Mouse (Mus musculus): ENCODE data around the gene Cdk2ap2.

Gene Cdk2ap2

DNA sequence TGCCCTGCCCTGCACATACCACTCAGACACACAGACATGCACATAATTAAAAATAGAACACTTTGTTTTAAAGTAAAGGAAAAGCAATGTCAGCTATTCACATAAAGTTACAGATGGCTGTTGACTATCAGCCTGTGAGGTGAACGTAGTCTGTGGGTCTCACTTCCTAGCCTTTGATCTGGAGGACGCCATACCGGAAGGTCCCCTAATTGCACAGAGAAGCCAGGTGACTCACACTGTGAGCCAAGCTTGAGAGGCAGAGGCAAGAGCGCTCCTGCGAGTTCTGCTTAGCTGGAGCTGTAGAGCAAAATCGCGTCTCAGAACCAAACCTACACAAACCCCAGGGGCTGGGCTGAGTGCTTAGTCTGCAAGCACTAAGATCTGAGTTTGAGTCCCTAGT is 3.2 kb upstream of the Cdk2ap2 start:
- DNase-seq (ENCODE audit: low read depth in 1 of 2, low spot score in 2 of 2), result no peak

DNA sequence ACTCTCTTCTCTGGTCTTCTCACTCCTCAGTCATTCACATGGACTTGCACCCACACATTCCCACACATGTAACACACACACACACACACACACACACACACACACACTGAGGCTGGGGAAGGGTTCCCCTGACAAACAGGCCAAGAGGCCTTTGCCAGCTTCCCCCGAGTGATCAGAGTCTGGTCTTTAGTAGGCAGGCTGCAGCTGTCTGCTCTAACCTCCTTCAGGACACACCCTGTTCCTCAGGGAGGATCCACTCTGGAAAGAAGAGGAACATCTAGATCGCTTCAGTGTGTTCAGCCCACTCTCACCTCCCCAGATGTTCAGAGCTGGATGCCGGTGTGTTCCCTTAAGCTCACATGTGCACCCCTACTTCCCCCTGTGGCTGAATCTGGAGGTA is 2.6 kb upstream of the Cdk2ap2 start:
- no peak for DNase-seq (ENCODE audit: low read depth in 1 of 2, low spot score in 2 of 2)

DNA sequence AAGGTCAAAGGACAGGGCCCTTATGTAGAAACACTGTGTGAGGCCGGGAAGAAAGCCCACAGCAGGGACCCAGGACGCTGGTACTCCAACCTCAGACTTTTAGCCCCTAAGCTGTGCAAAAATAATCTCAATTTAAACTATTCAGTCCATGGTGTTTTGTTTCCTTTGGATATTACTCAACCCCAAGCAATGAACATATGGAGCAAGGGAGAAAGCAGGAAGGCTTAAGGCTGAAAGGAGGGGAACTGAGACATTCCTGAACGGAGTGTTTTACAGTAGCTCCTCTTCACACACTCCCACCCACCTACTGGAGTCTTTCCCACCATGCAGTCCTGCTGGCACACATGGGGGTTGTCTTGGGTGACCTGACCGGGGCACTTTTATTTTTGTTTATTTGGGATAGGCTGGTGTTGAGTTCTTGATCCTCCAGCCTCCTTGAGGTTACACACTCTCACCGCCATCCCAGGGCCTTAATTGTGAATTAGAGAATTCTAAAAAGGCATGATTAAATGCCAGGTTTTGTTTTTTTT is 2.1 kb upstream of the Cdk2ap2 start:
- no peak for DNase-seq (ENCODE audit: low read depth in 1 of 2, low spot score in 2 of 2)

DNA sequence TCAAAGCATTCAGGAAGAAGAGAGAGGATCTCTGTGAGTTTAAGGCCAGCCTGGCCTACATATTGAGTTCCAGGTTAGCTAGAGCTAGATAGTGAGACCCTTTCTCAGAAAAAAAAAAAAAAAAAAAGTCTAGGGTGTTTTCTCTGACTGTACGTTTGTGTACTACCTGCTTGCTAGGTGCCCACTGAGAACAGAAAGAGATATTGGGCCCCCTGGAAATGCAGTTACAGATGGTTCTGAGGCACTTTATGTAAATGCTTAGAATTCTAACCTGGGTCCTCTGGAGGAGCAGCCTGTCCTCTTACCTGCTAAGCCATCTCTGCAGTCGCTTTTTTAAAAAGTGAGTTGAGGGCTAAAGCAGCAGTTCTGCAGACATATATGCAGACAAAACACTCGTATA is 1.2 kb upstream of the Cdk2ap2 start:
- no peak for DNase-seq (ENCODE audit: low read depth in 1 of 2, low spot score in 2 of 2)

DNA sequence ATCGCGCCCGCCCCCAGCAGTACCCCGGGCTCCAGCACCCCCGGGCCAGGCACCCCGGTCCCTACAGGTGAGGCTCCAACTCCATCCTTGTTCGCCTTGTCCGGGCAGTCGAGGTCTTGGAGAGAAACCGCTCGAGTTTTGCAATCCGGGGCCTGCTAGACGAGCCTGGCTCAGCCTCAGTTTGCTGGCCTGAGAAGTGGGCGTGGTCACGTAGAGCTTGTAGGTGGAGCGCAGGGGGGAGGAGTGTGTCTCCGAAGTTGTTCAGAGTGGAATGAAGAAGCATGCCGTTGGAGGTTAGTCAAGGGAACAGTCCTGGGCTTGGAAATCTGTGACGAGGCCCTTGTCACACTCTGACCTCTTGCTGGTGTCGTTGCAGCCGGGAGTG is 451 bp downstream of the Cdk2ap2 start:
- peak in 1 of 2 experiments; percentile 78 for DNase-seq (ENCODE audit: low read depth in 1 of 2, low spot score in 2 of 2)

DNA sequence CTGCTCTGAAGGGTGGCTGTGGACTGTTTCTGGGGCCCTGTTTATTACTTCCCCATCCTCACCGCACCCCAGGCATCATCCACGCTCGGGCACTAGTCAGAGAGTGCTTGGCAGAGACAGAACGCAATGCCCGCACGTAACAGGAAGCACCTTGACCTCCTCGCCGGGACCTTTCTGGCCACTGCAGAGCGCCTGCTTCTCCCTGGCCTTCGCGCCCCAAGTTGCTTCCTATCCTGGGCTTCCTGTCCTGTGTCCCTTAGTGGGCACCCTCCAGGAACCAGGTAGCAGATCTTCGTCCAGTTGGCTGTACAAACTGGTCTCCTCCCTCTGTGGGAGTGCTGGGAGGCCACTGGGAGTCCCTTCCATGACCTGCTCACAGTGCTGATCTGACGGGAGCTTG is 1.4 kb downstream of the Cdk2ap2 start:
- peak in 1 of 2 experiments; percentile 25 for DNase-seq (ENCODE audit: low read depth in 1 of 2, low spot score in 2 of 2)

DNA sequence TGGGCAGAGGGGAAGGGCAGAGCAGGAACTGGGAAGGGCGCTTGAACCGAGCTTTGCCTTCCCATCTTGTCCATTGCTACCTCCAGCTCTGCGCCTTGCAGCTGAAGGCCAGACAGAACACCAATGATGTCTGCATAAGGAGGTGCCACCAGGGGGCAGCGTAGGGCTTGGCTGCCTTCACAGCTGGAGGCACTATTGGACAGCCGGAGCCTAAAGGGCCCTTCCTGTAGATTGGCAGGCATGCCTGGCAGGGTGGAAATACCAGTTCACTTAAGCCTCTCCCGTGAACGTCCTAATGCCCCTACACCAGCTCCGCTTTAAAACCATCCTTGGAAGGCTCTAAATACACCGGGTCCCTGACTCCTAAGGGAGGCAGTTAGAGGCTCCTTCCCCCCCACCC is 2.1 kb downstream of the Cdk2ap2 start:
- peak; percentile 79 to 88 for DNase-seq (ENCODE audit: low read depth in 1 of 2, low spot score in 2 of 2)

DNA sequence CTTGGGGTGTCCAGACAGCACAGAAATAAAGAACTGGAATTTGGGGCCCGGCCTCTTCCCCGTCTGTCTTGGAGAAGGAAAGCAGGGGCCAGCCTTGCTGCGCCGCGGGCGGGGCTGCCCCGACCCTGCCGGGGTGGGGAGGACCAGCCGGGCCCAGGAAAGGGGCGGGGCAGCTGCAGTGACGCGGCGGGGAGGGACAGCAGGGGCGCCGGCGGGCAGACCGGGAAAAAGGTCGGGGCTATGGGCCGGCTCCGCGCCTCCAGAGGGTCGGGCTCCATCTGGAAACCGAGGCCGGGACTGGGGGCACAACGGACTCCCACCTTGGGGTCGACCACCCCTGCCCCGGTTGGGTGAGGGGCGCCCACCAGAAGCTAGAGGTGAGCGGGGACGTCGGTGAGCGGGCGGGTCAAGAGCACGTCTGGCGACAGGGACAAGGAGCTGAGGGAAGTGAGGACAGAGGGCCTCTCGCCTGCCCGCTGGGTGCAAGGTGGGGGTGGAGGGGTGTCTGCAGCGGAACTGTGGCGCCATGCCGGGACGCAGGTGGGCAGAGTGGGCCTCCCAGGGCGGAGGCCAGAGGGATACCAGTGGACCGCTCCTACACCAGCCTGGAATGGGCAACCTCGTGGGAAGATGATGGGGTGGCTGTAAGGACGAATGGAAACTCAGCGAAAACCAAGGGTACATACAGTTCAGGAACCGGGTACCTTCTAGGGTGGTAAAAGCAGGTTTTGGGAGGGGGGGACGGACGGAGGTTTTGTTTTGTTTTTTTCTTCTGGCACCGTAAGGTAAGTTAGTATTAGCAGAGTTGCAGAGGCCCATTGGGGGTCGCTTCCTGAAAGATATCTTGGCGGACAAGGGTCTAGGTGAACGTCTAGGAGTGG is 3.1 kb downstream of the Cdk2ap2 start, which contains the start of gene Pitpnm1:
Gene Pitpnm1 (plus strand): TSS at position 162 of the 881 bp plus-strand sequence.
- DNase-seq (ENCODE audit: low read depth in 1 of 2, low spot score in 2 of 2), result peak in 1 of 2 experiments; percentile 61

DNA sequence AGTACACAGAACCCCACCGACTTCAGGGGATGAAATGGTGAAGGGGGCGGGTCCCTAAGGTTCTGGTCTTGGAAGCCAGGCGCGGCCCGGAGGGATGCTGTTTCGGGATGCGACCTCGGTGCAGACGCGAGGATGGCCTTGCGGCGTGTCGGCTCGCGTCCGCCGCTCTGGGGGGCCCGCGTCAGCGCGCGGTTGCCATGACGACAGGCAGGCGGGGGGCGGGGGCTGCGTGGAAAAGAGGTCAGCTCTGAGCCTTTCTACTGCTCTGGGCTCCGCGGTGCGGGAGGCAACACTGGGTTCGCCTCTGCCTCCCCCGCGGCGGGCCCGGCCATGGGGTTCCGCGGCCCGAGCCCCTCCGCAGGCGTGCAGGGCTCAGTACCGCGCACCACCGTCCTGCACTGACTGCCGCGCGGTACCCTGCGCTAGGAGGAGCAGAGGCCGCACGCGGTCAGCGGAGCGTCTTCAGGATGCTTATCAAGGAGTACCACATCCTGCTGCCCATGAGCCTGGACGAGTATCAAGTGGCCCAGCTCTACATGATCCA is 3.8 kb downstream of the Cdk2ap2 start:
- DNase-seq (ENCODE audit: low read depth in 1 of 2, low spot score in 2 of 2), result no peak

DNA sequence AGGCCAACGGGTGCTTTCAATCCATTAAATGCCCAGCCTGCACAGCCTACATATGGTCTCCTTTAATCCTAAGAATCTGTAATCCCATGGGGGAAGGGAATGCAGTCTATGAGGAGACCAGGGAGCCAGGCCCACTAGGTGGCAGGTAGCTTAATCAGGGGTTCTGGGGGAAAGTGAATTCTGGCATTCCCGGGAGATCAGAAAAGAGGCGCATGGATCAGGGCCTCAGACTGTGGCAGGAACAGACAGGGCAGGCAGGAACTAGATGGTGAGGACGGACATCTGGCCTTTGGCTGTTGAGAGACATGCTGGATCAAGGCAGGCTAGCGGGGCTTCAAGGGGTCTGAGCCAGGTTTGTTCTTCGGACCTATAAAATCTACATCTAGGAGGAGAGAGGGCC is 4.5 kb downstream of the Cdk2ap2 start:
- no peak for DNase-seq (ENCODE audit: low read depth in 1 of 2, low spot score in 2 of 2)

DNA sequence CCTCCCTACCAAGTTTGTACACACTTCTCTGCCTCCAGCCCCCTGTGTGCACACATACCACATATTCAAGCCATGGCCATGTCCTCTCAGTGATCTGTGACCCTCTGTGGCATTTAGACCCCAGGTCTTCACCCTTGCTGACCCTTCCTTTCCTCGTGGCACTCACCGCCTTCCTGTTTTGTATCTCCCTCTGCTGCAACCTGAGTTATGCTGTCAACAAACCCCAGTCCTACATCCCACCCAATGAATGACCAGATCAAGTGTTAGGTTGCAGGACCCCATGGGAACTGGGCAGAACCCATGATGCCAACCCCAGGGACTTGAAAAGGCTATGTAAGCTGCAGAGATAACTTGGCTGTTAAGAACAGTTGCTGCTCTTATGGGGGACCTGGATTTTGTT is 5.1 kb downstream of the Cdk2ap2 start:
- no peak for DNase-seq (ENCODE audit: low read depth in 1 of 2, low spot score in 2 of 2)

DNA sequence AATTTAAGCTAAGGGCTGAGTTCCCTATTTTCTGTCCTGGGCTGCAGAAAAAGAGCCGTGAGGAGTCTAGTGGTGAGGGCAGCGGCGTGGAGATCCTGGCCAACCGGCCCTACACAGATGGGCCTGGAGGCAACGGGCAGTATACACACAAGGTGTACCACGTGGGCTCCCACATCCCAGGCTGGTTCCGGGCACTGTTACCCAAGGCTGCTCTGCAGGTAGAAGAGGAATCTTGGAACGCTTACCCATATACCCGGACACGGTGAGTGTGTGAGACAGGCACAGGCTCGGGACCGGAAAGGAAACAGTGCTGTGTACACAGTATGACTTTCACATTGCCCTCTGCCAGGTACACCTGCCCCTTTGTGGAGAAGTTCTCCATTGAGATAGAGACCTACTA is 5.6 kb downstream of the Cdk2ap2 start:
- DNase-seq (ENCODE audit: low read depth in 1 of 2, low spot score in 2 of 2), result no peak

DNA sequence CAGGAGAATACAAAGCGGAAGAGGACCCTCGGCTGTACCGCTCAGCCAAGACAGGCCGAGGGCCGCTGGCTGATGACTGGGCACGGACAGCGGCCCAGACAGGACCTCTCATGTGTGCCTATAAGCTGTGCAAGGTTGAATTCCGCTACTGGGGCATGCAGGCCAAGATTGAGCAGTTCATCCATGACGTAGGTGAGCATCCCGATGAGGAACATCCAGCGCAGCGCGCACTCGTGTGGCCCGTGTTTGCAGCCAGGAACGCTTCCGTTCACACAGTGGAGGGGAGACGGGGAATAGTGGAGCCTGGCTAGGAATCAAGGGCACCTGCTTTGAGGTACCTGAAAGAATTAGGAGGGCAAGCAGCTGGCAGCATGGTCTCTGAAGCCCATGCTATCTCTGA is 6.3 kb downstream of the Cdk2ap2 start:
- no peak for DNase-seq (ENCODE audit: low read depth in 1 of 2, low spot score in 2 of 2)

DNA sequence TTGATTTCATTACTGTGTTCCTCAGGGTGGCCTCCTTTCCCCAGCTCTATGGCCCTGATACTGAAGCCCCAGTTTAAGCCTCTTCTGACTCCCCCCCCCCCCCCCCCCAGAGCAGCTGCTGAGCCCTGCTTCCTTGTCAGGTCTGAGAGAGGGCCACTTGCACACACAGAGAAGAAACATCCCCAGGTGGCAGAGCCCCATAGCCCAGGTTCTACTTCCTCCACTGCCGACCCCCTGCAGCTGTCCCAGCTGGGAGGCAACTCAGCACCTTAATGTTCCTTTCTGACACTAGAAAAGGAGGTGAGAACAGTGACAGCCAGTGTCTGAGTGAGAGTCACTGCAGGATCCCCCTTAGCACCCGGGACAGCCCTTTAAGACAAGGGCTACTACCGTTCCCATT is 6.8 kb downstream of the Cdk2ap2 start:
- DNase-seq (ENCODE audit: low read depth in 1 of 2, low spot score in 2 of 2), result no peak

DNA sequence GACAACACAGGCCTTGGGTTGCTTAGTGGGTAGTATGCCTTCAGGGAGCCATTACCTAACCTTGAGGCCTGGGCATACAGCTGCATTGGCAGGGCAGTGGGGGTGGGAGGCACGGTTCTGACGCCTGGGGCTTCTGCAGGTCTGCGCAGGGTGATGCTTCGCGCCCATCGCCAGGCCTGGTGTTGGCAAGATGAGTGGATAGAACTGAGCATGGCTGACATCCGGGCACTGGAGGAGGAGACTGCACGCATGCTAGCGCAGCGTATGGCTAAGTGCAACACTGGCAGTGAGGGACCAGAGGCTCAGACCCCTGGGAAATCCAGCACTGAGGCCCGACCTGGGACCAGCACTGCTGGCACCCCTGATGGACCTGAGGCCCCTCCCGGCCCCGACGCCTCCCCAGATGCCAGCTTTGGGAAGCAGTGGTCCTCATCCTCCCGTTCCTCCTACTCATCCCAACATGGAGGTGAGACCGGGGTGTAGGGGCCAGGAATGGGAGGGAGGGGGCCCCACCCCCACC is 7.8 kb downstream of the Cdk2ap2 start:
- no peak for DNase-seq (ENCODE audit: low read depth in 1 of 2, low spot score in 2 of 2)

DNA sequence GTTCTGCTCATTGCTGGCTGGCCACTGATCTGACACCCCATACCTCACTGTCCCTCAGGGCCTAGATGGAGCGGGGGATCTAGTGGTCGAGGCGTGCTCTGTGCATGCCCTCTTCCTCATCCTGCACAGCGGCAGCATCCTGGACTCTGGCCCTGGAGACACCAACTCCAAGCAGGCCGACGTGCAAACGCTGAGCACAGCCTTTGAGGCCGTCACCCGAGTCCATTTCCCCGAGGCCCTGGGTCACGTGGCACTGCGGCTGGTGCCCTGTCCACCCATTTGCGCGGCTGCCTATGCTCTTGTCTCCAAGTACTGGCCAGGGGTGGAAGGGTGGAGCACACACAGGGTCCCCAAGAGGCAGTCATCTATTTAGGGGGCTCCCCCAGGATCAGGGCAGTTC is 9.7 kb downstream of the Cdk2ap2 start:
- no peak for DNase-seq (ENCODE audit: low read depth in 1 of 2, low spot score in 2 of 2)

DNA sequence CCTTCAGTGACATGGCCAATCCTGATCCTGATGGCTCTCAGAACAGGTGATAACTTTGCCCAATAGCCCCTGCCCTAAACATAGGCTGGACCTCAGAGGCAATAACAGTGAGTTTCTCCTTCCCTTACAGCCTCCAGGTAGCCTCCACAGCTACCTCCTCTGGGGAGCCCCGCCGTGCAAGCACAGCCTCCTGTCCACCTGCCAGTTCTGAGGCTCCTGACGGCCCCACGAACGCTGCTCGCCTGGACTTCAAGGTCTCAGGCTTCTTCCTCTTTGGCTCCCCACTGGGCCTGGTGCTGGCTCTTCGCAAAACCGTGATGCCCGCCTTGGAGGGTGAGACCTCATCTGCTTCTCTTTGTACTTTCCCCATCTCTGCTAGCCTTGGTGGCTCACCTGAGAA is 11.6 kb downstream of the Cdk2ap2 start:
- DNase-seq (ENCODE audit: low read depth in 1 of 2, low spot score in 2 of 2), result no peak

DNA sequence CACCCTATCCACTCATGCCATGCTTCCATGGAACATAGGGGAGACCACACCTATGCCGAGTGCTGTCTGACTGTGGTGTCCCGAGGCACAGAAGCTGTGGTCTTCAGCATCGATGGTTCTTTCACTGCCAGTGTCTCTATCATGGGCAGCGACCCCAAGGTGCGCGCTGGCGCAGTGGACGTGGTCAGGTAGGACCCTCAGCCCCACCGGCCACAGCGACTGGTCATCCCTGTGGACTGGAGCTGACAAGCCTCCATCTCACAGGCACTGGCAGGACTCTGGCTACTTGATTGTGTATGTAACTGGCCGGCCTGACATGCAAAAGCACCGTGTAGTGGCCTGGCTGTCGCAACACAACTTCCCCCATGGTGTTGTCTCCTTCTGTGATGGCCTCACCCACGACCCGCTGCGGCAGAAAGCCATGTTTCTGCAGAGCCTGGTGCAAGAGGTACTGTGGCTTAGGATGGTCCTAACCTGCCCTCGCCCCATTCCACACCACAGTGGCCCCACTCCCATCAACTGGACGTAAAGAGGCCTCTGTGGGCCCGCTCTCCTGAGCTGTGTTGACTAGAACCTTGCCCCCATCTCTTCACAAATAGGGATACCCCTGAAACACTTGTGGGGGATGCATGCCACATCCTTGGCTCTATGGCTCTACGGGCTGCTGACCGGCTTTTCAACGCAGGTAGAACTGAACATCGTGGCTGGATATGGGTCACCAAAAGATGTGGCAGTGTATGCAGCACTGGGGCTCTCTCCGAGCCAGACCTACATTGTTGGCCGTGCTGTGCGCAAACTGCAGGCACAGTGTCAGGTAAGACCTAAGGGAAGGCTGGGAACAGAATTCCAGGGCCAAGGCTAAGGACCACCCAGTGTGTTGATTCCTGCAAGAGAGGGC is 15.3 kb downstream of the Cdk2ap2 start:
- peak in 1 of 2 experiments; percentile 47 for DNase-seq (ENCODE audit: low read depth in 1 of 2, low spot score in 2 of 2)

DNA sequence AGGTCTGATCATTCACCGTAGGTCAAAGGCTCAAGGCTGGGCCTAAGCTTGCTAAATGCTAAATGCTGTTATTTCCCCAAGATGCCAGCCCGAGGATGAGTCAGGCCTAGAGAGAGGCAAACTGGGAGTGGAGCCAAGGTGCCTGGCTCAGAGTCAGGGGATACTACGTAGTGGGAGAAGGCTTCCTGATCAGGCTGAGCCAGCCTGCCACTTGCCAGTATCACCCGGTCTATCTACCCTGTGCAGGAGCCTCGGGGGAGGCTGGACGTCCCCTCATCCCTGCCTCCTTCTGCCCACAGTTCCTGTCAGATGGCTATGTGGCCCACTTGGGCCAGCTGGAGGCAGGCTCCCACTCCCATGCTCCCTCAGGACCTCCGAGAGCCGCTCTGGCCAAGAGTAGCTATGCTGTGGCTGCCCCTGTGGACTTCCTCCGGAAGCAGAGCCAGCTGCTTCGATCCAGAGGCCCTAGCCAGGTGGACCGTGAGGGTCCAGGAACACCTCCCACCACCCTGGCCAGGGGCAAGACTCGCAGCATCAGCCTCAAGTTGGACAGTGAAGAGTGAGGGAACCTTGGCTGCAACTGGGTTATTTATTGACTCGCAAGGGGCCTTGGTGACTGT is 16.3 kb downstream of the Cdk2ap2 start:
- peak in 1 of 2 experiments; percentile 61 for DNase-seq (ENCODE audit: low read depth in 1 of 2, low spot score in 2 of 2)

DNA sequence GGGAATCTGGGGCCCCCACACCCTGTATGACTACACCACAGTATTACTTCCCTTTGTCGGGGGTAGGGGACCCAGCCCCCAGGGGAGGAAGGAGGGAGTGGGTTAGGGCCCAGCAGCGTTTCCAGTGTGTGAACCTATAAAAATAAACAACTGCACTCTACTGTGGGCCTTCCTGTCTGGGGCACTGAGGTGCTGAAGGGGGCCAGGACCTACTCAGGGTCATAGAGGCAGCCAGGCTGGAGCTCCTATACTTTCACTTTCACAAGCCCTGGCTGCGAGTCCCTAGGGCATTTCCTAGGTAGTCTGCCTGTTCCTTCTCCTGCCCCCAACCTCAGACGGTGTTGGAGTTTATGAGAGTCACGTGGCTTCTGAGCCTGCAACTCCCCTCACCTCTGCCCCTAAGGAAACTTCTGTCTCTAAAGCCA is 16.8 kb downstream of the Cdk2ap2 start:
- DNase-seq (ENCODE audit: low read depth in 1 of 2, low spot score in 2 of 2), result peak in 1 of 2 experiments; percentile 64

DNA sequence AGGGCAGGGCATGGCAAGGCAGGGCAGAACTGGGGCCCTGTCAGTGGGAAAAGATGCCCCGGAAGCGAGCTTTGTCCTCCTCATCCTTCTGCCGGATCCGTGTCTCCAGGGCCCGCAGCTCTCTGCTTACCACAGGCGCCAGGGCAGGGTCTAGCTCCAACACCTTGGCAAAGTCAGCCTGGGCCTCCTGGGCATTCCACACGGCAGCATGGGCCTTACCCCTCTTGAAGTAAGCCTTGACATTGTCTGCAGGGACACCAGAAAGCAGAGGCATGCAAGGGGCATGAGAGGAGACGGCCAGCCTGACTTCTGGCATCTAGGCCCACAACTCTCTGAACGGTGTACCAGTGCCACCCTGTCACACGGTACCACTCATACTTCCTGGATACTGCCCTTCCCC is 17.6 kb downstream of the Cdk2ap2 start:
- no peak for DNase-seq (ENCODE audit: low read depth in 1 of 2, low spot score in 2 of 2)
